Mouse (Mus musculus) MEL-GATA-1-ER (cell line): Measurements from ENCODE around the gene Ets1.

Source experiments
- DNase-seq: peaks from one replicate; pipeline ENCODE4 v3.0.0-alpha.2; 2012; ENCODE audit warnings: low read depth; ENCODE audit errors: extremely low read depth

Gene Ets1

DNA sequence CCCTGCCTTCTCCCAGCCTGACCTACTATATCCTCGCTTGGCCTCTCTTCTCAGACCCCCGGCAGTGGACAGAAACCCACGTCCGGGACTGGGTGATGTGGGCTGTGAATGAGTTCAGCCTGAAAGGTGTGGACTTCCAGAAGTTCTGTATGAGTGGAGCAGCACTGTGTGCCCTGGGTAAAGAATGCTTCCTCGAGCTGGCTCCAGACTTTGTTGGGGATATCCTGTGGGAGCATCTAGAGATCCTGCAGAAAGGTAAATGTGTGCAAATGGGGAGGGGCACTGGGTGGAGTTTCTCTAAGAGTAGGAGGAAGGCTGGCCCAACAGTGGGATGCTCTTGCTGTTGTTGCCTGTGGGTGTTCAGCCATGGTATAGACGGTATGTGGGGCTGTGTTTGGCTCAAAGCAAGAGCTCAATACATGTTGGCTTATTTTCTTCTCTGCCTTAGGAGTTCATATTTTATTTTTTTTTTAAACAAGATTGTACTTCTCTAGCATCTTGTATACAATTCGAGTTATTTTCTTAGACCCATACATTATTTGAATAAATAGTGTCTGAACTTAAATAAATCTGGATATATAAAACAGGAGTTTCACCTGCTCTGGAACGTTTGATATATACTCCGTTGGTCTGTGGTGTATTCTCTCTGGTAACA is 94.1 kb downstream of the Ets1 start:
- no peak for DNase-seq

GRCm38 (mm10) chr9:32730656-32731590 is 94.9 kb downstream of the Ets1 start:
- no peak for DNase-seq

DNA sequence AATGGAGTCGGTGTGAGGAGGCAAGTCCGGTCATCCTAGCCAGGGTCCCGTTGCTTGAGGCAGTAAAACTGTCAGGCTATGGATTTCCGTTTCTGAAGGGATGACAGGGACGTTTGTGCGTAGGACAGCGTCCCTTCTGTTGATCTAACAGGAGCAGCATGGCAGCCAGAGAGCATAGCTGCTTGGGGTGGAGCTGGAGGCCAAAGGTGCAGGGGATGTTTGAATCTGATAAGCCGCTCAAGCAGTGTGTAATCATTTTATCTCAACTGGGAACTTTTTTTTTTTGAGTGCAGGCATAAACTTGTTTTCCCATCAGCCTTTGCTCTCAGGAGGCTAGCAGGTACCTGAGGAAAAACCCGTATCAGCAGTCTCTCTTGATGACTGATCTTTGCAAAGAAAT is 95.8 kb downstream of the Ets1 start:
- DNase-seq: no peak

GRCm38 (mm10) chr9:32735071-32735470 is 99.0 kb downstream of the Ets1 start:
- no peak for DNase-seq

DNA sequence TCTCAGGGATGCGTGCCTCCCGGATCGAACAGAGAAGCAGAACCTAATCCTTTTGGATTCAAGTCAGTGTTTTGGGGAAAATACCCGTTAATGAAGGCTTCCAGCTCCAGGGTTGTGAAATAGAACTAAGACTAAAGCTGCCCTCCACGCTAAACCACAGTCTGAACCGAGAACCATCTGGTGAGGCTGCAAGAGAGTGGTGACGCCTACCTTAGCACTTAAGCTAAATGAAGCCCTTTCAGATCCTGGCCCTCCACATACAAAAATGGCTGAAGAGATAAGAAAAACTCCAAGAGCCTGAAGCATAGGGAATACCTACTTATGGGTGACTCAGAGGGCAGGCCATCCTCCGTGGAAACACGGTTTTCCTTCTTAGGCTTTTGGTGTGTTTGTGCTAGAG is 100.0 kb downstream of the Ets1 start:
- DNase-seq: no peak

GRCm38 (mm10) chr9:32739988-32740387 is 104.0 kb downstream of the Ets1 start:
- no peak for DNase-seq

DNA sequence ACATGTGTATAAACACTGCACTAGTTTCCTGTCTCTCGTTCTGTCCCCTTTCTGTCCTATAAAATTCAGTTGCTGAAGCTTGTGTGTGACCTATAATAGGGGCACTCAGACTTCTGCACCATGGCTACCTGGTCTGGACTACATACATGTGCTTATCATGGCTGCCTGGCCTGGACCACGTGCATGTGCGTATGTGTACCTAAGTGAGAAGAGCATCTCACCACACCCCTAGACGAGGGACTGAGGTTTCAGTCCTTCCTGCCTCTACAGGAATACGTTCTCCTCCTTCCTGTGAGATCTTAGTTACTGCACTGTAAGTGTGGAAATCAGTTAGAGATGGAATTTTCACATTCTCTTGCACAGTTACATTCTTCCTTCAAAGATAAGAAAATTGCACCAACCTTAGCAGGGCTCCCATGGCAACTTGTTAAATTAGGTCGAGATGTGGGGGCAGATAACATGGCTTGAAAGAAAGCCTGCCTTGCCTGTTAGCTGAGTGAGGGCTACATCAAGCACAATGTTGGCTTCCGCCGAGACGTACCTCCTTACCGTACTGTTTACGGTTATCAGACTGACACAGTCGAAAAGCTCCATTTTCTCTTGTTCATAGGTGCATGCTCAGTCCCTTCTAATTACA is 104.8 kb downstream of the Ets1 start:
- no peak for DNase-seq

GRCm38 (mm10) chr9:32741681-32742080 is 105.7 kb downstream of the Ets1 start:
- DNase-seq: no peak

- no peak for DNase-seq
Observed at GRCm38 (mm10) chr9:32743157-32743556, 107.1 kb downstream of the Ets1 start.

DNA sequence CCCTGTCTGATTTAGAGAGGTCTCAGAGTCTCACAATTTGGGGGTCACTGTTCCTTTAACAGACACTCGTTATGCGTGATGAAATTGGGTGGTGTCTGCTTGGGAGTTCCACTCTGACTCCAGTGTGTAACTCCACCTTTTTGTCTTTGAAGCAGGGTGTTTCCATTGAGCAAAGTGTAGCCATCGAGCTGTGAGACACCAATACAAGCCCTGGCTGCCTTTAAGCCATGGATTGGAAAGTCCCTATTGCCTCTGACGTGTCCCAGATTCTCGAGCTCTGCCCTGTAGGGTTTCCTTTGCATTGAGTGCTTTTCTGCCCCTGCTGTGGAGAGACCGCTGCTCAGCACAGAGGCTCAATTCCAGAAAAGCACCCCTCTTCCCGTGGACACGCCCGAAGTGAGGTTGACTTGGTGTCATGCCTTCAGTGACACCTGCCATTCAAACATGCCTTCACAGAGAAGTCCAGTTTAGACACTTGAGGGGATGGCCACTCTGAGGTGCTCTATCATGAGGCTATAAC is 107.7 kb downstream of the Ets1 start:
- no peak for DNase-seq

DNA sequence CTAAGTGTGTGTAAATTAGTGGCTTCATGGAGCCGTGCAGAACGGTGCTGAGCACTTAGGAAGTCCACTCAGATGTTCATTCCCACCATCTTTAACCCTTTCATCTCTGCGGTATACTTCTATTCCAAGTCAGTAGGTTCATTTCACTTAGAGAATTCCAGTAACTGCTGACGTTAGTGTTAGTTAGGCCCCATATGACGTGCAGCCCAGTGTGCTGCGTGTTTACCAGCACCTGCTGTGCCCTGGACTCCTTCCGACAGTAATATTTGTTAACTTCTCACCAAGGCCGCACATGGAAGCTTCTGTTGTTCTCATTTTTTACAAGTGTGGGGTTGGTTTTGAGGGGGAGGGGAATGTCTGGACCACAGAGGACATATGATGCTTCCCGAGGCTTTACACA is 108.3 kb downstream of the Ets1 start:
- no peak for DNase-seq

GRCm38 (mm10) chr9:32745079-32745763 is 109.2 kb downstream of the Ets1 start:
- DNase-seq: no peak

DNA sequence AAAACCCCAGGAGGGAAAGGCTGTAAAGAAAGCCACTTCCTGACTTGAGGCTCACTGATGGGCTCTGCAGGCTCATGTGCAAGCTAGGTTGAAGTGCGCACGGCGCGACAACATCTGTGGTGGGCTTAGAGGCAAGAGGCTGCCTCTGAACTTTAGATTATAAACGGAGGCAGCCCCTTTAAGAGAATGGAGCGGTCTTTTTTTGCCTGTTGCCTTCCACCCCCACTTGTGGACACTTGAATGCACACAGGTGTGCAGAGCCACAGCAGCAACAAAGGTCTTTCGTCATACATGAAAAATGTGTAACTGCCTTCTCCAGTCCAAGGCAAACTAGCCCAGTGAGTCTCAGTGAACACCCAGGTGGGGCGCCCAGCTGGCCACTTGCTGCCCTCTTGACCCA is 110.0 kb downstream of the Ets1 start:
- no peak for DNase-seq

DNA sequence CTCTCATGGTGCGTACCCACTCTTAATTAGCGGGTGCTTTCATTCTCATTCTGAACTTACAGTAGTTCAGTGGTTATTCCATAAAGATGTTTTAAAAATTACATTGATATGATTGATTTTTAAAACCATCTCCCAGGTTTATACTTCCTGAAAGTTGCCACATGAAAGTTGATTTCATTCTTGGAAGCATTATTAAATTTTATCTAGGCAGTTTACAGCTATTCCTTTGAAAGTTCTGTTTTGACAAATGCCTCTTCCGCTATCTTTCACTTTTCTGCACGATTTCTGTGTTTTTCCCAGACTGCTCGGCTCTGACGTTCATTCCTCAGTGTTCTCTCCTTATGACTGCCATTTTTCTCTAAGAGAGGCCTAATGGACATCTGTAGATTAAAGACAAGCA is 110.6 kb downstream of the Ets1 start:
- DNase-seq: no peak

DNA sequence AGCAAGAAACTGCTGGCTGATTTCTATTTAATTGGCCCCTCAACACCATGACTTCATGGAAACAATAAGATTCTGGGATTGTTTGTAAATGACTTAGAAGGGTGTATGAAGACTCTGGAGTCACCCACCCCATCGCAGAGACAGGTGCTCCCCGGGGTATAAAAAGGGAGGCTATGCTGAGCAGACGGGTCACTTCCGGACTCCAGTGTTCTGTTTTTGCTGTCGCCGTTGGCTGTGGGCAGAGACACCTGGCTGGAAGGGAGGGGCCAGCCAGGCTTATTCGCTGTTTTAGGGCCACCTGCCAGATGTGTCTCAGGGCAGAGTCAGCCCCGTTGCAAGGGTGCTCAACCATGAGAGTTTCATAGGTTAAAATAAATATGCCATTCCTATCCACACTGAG is 111.6 kb downstream of the Ets1 start:
- no peak for DNase-seq

DNA sequence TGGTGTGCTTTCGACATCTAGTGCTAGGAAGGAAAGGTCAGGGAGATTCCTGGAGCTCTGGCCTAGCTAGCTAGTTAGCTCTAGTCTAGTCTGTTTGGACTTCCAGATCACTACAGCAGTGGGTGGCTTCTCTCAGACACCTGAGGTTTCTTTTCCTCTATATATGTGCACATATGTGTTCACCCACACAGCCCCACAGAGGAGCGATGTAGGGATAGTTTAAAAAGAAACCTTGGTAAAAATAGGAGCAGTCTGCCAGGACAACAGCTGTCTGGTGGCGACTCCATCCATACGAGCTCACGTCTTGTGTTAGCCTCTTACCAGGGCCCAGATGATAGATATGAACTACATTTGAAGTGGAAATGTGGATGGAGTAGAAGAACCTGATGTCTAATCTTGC is 112.5 kb downstream of the Ets1 start:
- DNase-seq: no peak

DNA sequence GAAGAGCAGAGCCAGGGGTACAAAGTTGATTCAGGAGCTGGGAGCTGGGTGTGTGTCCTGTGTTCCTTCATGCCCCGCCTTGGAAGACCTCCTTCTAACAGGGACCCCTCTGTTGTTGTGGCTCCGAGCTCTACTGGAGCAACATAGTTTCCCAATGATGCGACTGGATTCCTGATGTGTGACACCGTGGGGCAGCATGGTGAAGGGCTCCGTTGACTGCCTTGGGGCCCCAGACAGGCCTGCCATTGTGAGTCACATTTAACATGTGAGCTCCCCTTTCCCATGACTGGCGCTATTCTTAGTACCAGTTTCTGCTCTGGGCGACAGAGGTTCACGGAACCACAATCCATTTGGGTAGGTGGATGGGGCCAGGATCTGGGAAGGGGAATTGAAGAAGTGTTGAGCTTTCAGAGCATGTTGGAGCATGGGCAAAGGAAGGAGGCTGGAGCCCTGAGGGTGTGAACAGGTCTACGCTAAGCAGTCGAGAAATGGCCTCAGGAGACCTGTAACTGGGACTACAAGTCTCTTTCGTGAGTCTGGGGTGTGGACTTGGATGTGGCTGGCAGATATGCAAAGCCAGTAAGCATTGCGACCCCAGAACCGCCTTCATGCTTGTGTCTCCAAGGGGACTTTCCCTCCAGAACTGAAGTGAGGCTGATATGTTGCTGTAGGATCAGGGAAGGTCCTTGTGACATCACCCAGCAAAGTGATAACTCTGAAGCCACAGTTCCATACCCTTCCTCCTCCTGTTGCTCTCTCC is 113.9 kb downstream of the Ets1 start:
- DNase-seq: no peak

DNA sequence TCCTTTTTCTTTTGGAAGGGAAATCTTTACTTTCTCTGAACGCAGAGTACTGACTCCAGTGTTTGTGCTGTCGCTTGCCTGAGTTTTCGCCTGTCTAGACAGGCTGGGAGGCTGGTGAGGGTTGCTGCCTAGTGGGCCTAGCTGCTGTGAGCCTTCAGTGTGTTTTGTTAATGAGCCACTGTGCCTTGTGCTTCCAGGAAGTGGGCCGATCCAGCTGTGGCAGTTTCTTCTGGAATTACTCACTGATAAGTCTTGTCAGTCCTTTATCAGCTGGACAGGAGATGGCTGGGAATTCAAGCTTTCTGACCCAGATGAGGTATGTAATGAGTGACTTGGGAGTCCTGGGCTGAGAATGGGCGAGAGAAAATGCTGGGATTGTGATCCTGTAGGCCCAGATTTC is 116.6 kb downstream of the Ets1 start:
- DNase-seq: no peak

GRCm38 (mm10) chr9:32754311-32754710 is 118.3 kb downstream of the Ets1 start:
- DNase-seq: no peak

DNA sequence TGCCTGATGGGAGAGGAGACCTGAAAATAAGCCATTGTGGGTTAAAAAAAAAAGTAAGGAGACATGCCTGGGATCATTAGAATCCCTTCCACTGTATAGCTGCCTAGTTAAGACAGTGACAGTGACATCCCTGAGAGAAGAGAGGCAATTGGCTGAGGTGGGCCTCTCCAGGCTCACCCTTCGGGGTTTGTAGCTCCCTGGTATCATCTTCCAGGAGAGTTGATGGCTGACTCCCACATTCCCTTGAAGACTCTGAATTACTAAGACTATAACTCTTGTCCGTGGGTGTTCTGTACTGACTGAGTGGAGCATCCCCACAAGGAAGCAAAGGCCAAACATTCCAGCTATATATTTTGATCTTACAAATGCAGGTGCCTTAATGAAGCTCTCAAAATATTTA is 120.0 kb downstream of the Ets1 start:
- no peak for DNase-seq
